Mouse (Mus musculus) lung, embryonic 14.5 days (tissue): ENCODE measurements around the gene Fam92b. TPM values are rescaled to one million over a fixed set of nuclear protein-coding genes. Genes with fewer than 3 reads are reported as not detected.

Experiments used
- ATAC-seq: fragments of 200-750 bp; cut with Nextera tagmentation; 2 replicates; pipeline ENCODE4 v1.8.0; 2017; ENCODE audit warnings: mild to moderate bottlenecking, moderate TSS enrichment, moderate library complexity; ENCODE audit not compliant: insufficient read depth
- DNase-seq: peaks from one replicate; pipeline ENCODE4 v3.0.0-alpha.2; 2015
- H3K27ac ChIP-seq: fragments of 300-500 bp; sonication (generic); 2 replicates; pipeline ENCODE4 v1.5.1; 2014; ENCODE audit warnings: low read depth, mild to moderate bottlenecking, moderate library complexity
- H3K27me3 ChIP-seq: fragments of 300-500 bp; sonication (generic); 2 replicates; pipeline ENCODE4 v1.6.1; 2014; ENCODE audit warnings: low read length, control low read depth; ENCODE audit not compliant: insufficient read depth
- H3K36me3 ChIP-seq: fragments of 300-500 bp; sonication (generic); 2 replicates; pipeline ENCODE4 v1.6.1; 2014; ENCODE audit warnings: control low read depth; ENCODE audit not compliant: insufficient read depth
- H3K4me1 ChIP-seq: fragments of 300-500 bp; sonication (generic); 2 replicates; pipeline ENCODE4 v1.6.1; 2014; ENCODE audit warnings: antibody characterized with exemption, control low read depth; ENCODE audit not compliant: insufficient read depth
- H3K4me2 ChIP-seq: fragments of 300-500 bp; sonication (generic); 2 replicates; pipeline ENCODE4 v1.6.1; 2014; ENCODE audit warnings: mild to moderate bottlenecking
- H3K4me3 ChIP-seq: fragments of 300-500 bp; sonication (generic); 2 replicates; pipeline ENCODE4 v1.5.1; 2014; ENCODE audit warnings: low read depth, low read length
- H3K9ac ChIP-seq: fragments of 300-500 bp; sonication (generic); 2 replicates; pipeline ENCODE4 v1.6.1; 2014
- H3K9me3 ChIP-seq: fragments of 300-500 bp; sonication (generic); 2 replicates; pipeline ENCODE4 v1.6.1; 2016; ENCODE audit warnings: low read depth, low read length, control low read depth
- CTCF ChIP-seq: IDR thresholded peaks from 2 replicates; pipeline ENCODE4 v1.5.1; 2016; ENCODE audit warnings: antibody characterized with exemption, low read depth
- WGBS: fragments of 180-500 bp; shearing (Covaris S2); extraction: QIAGEN DNeasy Blood & Tissue Kit; methylation state at CpG from one replicate; pipeline ENCODE4 v1.1.7; 2014; 5-methylcytosine and 5-hydroxymethylcytosine counted together
- polyA plus RNA-seq: library from polyadenylated mRNA; unstranded; fragments of >200 nt; fragmentation: Nextera tagmentation; extraction: Ambion mirVana; gene quantifications from 2 replicates; pipeline ENCODE4 v1.2.1, GENCODE M21; 2014

Fam92b gene
- not detected in 2 replicates for polyA plus RNA-seq

GRCm38 (mm10) chr8:120177318-120178123 is at the start of gene Fam92b:
Gene Fam92b (minus strand): TSS chr8:120177466.
- DNase-seq (peak; percentile 95), ATAC-seq (peak; percentile 90)
- Histone ChIP-seq H3K36me3 (no peaks in the 10 kb centered on the region), H3K4me3 (no peak within 1 kb of the TSS), H3K9ac (no peak within 1 kb of the TSS), H3K27me3 (no peaks in the 10 kb centered on the region; the same call in 1 of the 2 replicates), H3K4me2 (peak within 1 kb of the TSS; percentile 51), H3K9me3 (no peaks in the 10 kb centered on the region), H3K27ac (0 out of 2 replicates have a peak within 1 kb of the TSS, but pooled peaks have one; percentile 44), H3K4me1 (peaks cover 16% of the 10 kb centered on the region; the same call in 1 of the 2 replicates)
- TF ChIP-seq CTCF: no peak
- under 1% methylated on average over 26 of the region's 26 CpGs for WGBS

- 52% methylated on average over 10 of the region's 10 CpGs for WGBS
- H3K9me3 ChIP-seq: no peaks in the 10 kb centered on the region
- no peak overlapping the region for H3K9ac ChIP-seq
- H3K4me1 ChIP-seq: peaks cover 18% of the 10 kb centered on the region
- H3K27ac ChIP-seq: no peak overlapping the region
- H3K4me2 ChIP-seq: no peak overlapping the region
- ATAC-seq (no peak), DNase-seq (no peak)
- no peak for TF ChIP-seq CTCF
- H3K36me3 ChIP-seq: no peaks in the 10 kb centered on the region
- H3K4me3 ChIP-seq: no peak overlapping the region
- peaks cover 12% of the 10 kb centered on the region for H3K27me3 ChIP-seq
Measured at GRCm38 (mm10) chr8:120225421-120226151, 48.3 kb upstream of the Fam92b start.

- H3K27me3 ChIP-seq: peaks cover 10% of the 10 kb centered on the region
- DNase-seq: no peak
- 48% methylated on average over 11 of the region's 11 CpGs for WGBS
- H3K4me1 ChIP-seq: peaks cover 12% of the 10 kb centered on the region
- H3K4me2 ChIP-seq: no peak overlapping the region
- no peak for TF ChIP-seq CTCF
- H3K4me3 ChIP-seq: no peak overlapping the region
- H3K9ac ChIP-seq: no peak overlapping the region
- H3K9me3 ChIP-seq: no peaks in the 10 kb centered on the region
- ATAC-seq: no peak
- no peaks in the 10 kb centered on the region for H3K36me3 ChIP-seq
- no peak overlapping the region for H3K27ac ChIP-seq
Measured at GRCm38 (mm10) chr8:120224521-120225420, 47.5 kb upstream of the Fam92b start.

GRCm38 (mm10) chr8:120222548-120222947 is 45.3 kb upstream of the Fam92b start:
- no peaks in the 10 kb centered on the region for H3K9me3 ChIP-seq
- H3K27me3 ChIP-seq: no peaks in the 10 kb centered on the region
- H3K27ac ChIP-seq: no peak overlapping the region
- no peak for DNase-seq
- H3K4me2 ChIP-seq: no peak overlapping the region
- no peak for TF ChIP-seq CTCF
- no peaks in the 10 kb centered on the region for H3K36me3 ChIP-seq
- peaks cover 12% of the 10 kb centered on the region; the same call in 1 of the 2 replicates for H3K4me1 ChIP-seq
- 28% methylated on average over 11 of the region's 11 CpGs for WGBS
- no peak for ATAC-seq
- no peak overlapping the region for H3K4me3 ChIP-seq
- no peak overlapping the region for H3K9ac ChIP-seq

- Histone ChIP-seq H3K27ac (peak overlapping the region; percentile 82), H3K27me3 (no peaks in the 10 kb centered on the region), H3K4me3 (no peak overlapping the region), H3K4me2 (0 out of 2 replicates have a peak overlapping the region, but pooled peaks have one; percentile 1), H3K9me3 (no peaks in the 10 kb centered on the region), H3K36me3 (no peaks in the 10 kb centered on the region), H3K9ac (no peak overlapping the region), H3K4me1 (peaks cover 20% of the 10 kb centered on the region; the same call in 1 of the 2 replicates)
- DNase-seq (peak; percentile 87), ATAC-seq (peak; percentile 88)
- WGBS: 16% methylated on average over 13 of the region's 13 CpGs
- TF ChIP-seq CTCF: no peak
Measured at GRCm38 (mm10) chr8:120216855-120217830, 39.9 kb upstream of the Fam92b start.
